Mouse (Mus musculus): ENCODE results near the gene Tgfbr1. TPM values are rescaled to one million over a fixed set of nuclear protein-coding genes. Genes with fewer than 3 reads are reported as not detected.
"Not testable (repeated sequence)": the region's sequence is repeated elsewhere in the genome, so short reads cannot be mapped to it uniquely, and the experiment has no call there.

The Tgfbr1 gene
- total RNA-seq, 2 experiments from 2014 or later = 22.3 to 24.1 TPM

- no peak for DNase-seq
- intact Hi-C loops (cut with DNase I) = no loop called here
Observed at GRCm38 (mm10) chr4:47342632-47343031, 10.4 kb upstream of the Tgfbr1 start.

- intact Hi-C loops (cut with DNase I) = no loop called here
- DNase-seq = no peak
Observed at GRCm38 (mm10) chr4:47347022-47347421, 6.0 kb upstream of the Tgfbr1 start.

GRCm38 (mm10) chr4:47349759-47350158 is 3.3 kb upstream of the Tgfbr1 start:
- no peak for DNase-seq
- intact Hi-C loops (cut with DNase I) = loop anchor here (5.0 kb wide), 2 partner anchors 92 to 292 kb away; partner anchors contain the start of gene Anks6

DNA sequence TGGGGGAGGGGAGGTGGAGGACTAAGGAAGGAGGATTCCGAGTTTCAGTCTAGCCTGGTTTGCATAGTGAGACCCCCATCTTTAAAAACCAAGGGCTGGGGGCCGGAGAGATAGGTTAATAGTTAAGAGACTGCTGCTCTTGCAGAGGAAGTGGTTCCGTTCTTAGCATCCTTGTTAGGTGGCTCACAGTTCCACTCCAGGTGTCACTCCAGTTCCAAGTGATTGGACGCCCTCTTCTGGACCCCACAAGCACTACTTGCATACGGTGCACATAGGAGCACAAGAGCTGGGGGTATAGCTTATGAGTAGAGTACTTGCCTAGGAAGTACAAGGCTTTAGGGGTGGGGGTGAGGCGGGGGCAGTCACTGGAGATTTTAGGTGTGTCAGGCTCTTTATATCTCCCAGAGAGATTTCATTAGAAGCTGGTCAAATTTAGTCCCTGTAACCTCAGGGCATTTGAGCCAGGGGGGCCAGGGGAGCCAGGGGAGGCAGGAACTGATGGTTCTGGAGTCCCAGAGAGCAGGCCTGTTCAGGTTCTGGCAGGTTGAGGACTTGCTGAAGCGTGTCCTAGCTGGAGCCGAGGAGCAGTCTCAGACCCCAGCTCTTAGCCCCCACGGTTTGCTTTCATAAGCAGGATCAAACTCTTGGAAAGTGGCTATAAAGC is 1.5 kb upstream of the Tgfbr1 start:
- intact Hi-C loops (cut with DNase I) = loop anchor here (2.0 to 5.0 kb wide), 3 partner anchors 49 to 294 kb away; partner anchors contain the start of gene Anks6
- peak; percentile 29 to 40 for DNase-seq

DNA sequence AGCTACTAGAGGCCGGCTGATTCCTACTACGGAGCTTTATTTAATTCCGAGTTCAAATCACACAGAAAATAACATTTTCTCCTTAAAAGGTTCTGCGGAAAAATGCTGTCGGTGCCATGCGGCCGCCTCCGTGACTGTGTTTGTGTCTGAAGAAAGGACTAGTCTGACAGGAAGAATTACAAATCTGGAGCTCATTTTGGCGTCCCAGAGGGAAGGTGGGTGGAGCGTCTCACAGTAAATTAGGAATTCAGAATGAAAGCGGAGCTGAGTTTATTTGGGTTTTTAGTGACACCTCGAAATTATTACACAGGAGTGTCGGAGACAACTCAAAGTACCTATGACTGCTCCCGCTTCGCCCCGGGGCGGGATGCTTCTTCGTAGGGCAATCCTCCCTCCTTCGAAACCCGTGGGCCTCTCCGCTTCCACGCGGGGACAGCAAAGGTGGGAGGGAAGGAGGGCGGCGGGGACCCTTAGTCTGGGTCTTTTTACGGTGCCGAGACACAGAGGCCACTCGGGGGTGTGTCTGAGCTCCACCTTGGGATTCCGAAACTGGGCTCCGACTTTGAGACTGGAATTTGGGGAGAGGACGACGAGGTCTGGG is 861 bp upstream of the Tgfbr1 start:
- intact Hi-C loops (cut with DNase I) = loop anchor here (2.0 to 5.0 kb wide), 3 partner anchors 49 to 295 kb away; partner anchors contain the start of gene Anks6
- DNase-seq = peak; percentile 73

- intact Hi-C loops (cut with DNase I) = loop anchor here (2.0 to 5.0 kb wide), 3 partner anchors 47 to 296 kb away; partner anchors contain the start of gene Anks6
- DNase-seq = peak in 1 of 2 experiments; percentile 81
Observed at GRCm38 (mm10) chr4:47353416-47354111, 542 bp downstream of the Tgfbr1 start.

GRCm38 (mm10) chr4:47354304-47354703 is 1.3 kb downstream of the Tgfbr1 start:
- intact Hi-C loops (cut with DNase I) = loop anchor here (5.0 kb wide), 2 partner anchors 97 to 297 kb away; partner anchors contain the start of gene Anks6
- DNase-seq = no peak

- intact Hi-C loops (cut with DNase I) = no loop called here
- no peak for DNase-seq
Observed at GRCm38 (mm10) chr4:47362662-47363061, 9.6 kb downstream of the Tgfbr1 start.

- DNase-seq = peak; percentile 29 to 40
- intact Hi-C loops (cut with DNase I) = no loop called here
Observed at GRCm38 (mm10) chr4:47363134-47363533, 10.1 kb downstream of the Tgfbr1 start.

- intact Hi-C loops (cut with DNase I) = no loop called here
- DNase-seq = no peak
Observed at GRCm38 (mm10) chr4:47368717-47369116, 15.7 kb downstream of the Tgfbr1 start.

DNA sequence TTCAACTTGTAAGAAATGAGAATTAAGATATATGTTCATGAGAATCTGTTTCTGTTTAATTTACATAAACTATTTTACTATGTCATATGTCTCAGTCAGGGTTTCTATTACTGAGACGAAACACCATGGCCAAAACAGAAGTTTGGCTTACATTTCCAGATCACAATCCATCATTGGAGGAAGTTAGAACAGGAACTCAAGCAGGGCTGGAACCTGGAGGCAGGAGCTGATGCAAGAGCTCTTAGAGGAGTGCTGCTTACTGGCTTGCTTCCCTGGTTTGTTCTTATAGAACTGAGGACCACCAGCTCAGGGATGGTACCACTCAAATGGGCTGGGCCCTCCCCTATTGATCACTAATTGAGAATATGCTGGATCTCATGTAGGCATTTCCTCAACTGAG is 25.7 kb downstream of the Tgfbr1 start:
- intact Hi-C loops (cut with DNase I) = no loop called here
- no peak for DNase-seq

DNA sequence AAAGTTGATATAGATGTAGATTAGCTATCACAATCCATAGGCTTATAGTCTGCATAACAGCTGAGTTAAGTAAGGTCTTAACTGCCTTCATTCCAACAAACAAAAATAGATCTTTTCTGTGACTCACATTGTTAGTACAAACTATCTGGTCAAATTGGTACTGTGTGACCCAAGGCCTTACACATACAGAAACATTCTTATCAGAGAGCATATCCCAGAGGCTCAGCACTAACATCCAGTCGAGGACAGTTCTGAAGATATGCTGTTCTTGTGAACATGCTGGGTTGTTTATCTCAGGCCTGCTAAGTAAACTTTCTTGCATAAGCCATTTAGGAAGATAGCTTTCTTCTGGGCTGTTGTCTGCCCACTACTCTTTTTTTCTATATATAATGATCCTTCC is 29.4 kb downstream of the Tgfbr1 start:
- DNase-seq = no peak

DNA sequence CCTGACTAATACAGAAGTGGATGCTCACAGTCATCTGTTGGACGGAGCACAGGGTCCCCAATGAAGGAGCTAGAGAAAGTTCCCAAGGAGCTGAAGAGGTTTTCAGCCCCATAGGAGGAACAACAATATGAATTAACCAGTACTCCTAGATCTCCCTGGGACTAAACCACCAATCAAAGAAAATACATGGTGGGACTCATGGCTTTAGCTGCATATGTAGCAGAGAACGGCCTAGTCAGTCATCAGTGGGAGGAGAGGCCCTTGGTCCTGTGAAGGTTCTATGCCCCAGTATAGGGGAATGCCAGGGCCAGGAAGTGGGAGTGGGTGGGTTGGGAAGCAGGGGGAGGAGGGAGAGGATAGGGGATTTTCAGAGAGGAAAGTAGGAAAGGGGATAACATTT is 38.9 kb downstream of the Tgfbr1 start:
- DNase-seq; intact Hi-C loops (cut with DNase I): not testable (repeated sequence)

More for the DNA sequence above, 29.4 kb downstream of the Tgfbr1 start:
- intact Hi-C loops (cut with DNase I) = no loop called here

- no peak for DNase-seq
- intact Hi-C loops (cut with DNase I) = no loop called here
Observed at GRCm38 (mm10) chr4:47396251-47396650, 43.2 kb downstream of the Tgfbr1 start.

GRCm38 (mm10) chr4:47397951-47398687 is 45.1 kb downstream of the Tgfbr1 start:
- intact Hi-C loops (cut with DNase I) = loop anchor here (2.0 kb wide), 1 partner anchor 275 kb away; no protein-coding TSS in a partner anchor
- no peak for DNase-seq

- DNase-seq = peak; percentile 65 to 69
- intact Hi-C loops (cut with DNase I) = loop anchor here (2.0 kb wide), 3 partner anchors 47 to 277 kb away; partner anchors contain the start of gene Tgfbr1
Observed at GRCm38 (mm10) chr4:47399824-47400223, 46.8 kb downstream of the Tgfbr1 start.

DNA sequence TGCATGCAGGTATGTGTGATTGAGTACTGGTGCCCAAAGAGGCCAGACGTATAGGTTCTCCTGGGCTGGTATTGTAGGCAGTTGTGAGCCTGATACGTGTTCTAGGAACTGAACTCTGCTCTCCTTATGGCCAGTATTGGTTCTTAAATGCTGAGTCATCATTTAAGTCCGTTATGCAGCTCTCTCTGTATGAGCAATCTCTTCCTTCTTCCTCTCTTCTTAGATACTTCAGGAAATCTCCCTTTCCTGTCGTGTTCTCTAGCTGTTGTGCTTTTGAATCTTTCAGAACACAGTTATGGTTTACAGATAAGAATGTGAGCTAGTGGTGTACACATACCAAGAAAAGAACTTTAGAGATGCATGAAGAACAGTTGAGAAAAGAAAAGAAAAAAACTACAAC is 47.3 kb downstream of the Tgfbr1 start:
- intact Hi-C loops (cut with DNase I) = loop anchor here (2.0 kb wide), 2 partner anchors 48 to 146 kb away; partner anchors contain the start of gene Tgfbr1
- DNase-seq = no peak

- intact Hi-C loops (cut with DNase I) = no loop called here
- peak; percentile 30 to 35 for DNase-seq
Observed at GRCm38 (mm10) chr4:47402200-47402599, 49.2 kb downstream of the Tgfbr1 start.

DNA sequence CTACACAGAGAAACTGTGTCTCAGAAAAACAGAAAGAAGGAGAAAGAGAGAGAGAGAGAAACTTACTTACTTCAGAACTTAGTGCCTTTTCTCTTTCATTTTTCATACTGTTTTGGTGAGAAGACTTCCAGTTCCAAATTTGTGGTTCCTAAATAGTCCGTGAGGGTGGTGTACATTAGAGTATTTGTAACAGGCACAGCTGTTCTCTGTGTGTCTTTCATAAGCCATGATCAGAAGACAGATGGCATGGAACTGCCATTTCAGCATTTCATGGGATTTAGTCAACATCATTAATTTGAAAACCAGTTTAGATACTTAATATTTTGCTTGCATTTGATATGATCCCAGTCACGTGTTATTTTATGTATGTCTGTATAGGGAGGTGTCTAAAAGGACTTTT is 51.5 kb downstream of the Tgfbr1 start:
- intact Hi-C loops (cut with DNase I) = no loop called here
- no peak for DNase-seq

DNA sequence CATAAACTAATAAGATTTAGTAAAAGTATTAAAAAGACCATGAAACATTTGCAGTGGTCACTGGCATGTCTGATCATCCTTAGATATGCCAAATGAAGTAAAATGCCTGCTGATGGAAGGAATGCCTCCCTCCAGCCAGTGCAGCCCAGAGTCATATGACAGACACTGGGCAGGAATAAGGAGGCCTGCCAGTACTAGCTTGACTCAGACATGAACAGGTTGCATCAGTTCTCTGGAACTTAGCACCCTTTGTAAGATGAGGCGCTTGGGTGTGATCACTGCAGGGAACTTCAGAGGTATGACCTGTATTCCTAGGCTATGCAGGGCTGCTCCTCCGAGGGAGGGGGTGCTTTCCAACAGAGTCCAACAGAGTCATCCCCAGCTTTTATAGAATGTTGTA is 54.1 kb downstream of the Tgfbr1 start:
- DNase-seq = peak in 1 of 2 experiments; percentile 14
- intact Hi-C loops (cut with DNase I) = no loop called here
